Mouse (Mus musculus): Measurements from ENCODE around the gene Ano10. TPM values are rescaled to one million over a fixed set of nuclear protein-coding genes. Genes with fewer than 3 reads are reported as not detected.

The Ano10 gene
- polyA plus RNA-seq, 1 experiment from 2014 or later, result 38.0 TPM

GRCm38 (mm10) chr9:122243297-122243696 lies 50.9 kb downstream of the Ano10 start:
- no peak overlapping the region for H3K4me3 ChIP-seq
- H3K36me3 ChIP-seq, result peaks cover 24% of the 10 kb centered on the region
- H3K27ac ChIP-seq, result no peak overlapping the region
- peaks cover 18% of the 10 kb centered on the region for H3K4me1 ChIP-seq
- ATAC-seq (ENCODE audit: low FRiP score, low read depth), result no peak
- H3K27me3 ChIP-seq, result 0 out of 2 replicates have a peak, but pooled peaks cover 2% of the 10 kb centered on the region
- H3K4me2 ChIP-seq (replicated peaks), result no peak overlapping the region
- no peaks in the 10 kb centered on the region for H3K9me3 ChIP-seq
- WGBS, result 40% methylated on average over 1 of the region's 1 CpGs
- no peak overlapping the region for H3K9ac ChIP-seq

GRCm38 (mm10) chr9:122242856-122243255 lies 51.4 kb downstream of the Ano10 start:
- Histone ChIP-seq H3K27me3 (0 out of 2 replicates have a peak, but pooled peaks cover 2% of the 10 kb centered on the region), H3K4me1 (peaks cover 13% of the 10 kb centered on the region), H3K9me3 (no peaks in the 10 kb centered on the region), H3K27ac (no peak overlapping the region), H3K36me3 (peaks cover 24% of the 10 kb centered on the region), H3K4me3 (no peak overlapping the region), H3K4me2 (replicated peaks) (no peak overlapping the region), H3K9ac (no peak overlapping the region)
- WGBS, result 4% methylated on average over 7 of the region's 7 CpGs
- 0 out of 2 replicates have a peak, but pooled peaks have one; percentile 38 for ATAC-seq (ENCODE audit: low FRiP score, low read depth)

GRCm38 (mm10) chr9:122241812-122242400 lies 52.3 kb downstream of the Ano10 start:
- H3K9me3 ChIP-seq, result no peaks in the 10 kb centered on the region
- H3K9ac ChIP-seq, result no peak overlapping the region
- H3K4me3 ChIP-seq, result no peak overlapping the region
- peaks cover 19% of the 10 kb centered on the region for H3K36me3 ChIP-seq
- H3K27me3 ChIP-seq, result 0 out of 2 replicates have a peak, but pooled peaks cover 2% of the 10 kb centered on the region
- H3K4me1 ChIP-seq, result peaks cover 12% of the 10 kb centered on the region
- WGBS, result 33% methylated on average over 10 of the region's 10 CpGs
- ATAC-seq (ENCODE audit: low FRiP score, low read depth), result no peak
- no peak overlapping the region for H3K4me2 ChIP-seq (replicated peaks)
- H3K27ac ChIP-seq, result no peak overlapping the region

- 79% methylated on average over 8 of the region's 8 CpGs for WGBS
- H3K36me3 ChIP-seq, result peaks cover 7% of the 10 kb centered on the region
- no peak overlapping the region for H3K4me3 ChIP-seq
- H3K4me2 ChIP-seq (replicated peaks), result no peak overlapping the region
- H3K9ac ChIP-seq, result no peak overlapping the region
- 0 out of 2 replicates have a peak, but pooled peaks cover 2% of the 10 kb centered on the region for H3K27me3 ChIP-seq
- peaks cover 12% of the 10 kb centered on the region for H3K4me1 ChIP-seq
- no peak overlapping the region for H3K27ac ChIP-seq
- H3K9me3 ChIP-seq, result no peaks in the 10 kb centered on the region
- no peak for ATAC-seq (ENCODE audit: low FRiP score, low read depth)
Observed at GRCm38 (mm10) chr9:122240629-122241199, 53.5 kb downstream of the Ano10 start.

GRCm38 (mm10) chr9:122234741-122235140 lies 59.5 kb downstream of the Ano10 start:
- WGBS, result 83% methylated on average over 3 of the region's 3 CpGs
- no peak for ATAC-seq (ENCODE audit: low FRiP score, low read depth)

GRCm38 (mm10) chr9:122233972-122234345 lies 60.3 kb downstream of the Ano10 start:
- 21% methylated on average over 7 of the region's 7 CpGs for WGBS
- no peaks in the 10 kb centered on the region for H3K4me1 ChIP-seq

More at GRCm38 (mm10) chr9:122234741-122235140, 59.5 kb downstream of the Ano10 start:
- Histone ChIP-seq H3K27me3 (no peaks in the 10 kb centered on the region; the same call in 1 of the 2 replicates), H3K4me3 (no peak overlapping the region), H3K9me3 (no peaks in the 10 kb centered on the region), H3K4me2 (replicated peaks) (no peak overlapping the region), H3K9ac (no peak overlapping the region), H3K4me1 (no peaks in the 10 kb centered on the region), H3K36me3 (0 out of 2 replicates have a peak, but pooled peaks cover 2% of the 10 kb centered on the region), H3K27ac (no peak overlapping the region)

GRCm38 (mm10) chr9:122233316-122233971 lies 60.8 kb downstream of the Ano10 start:
- Histone ChIP-seq H3K9ac (no peak overlapping the region), H3K4me2 (replicated peaks) (no peak overlapping the region), H3K4me1 (no peaks in the 10 kb centered on the region), H3K27ac (no peak overlapping the region), H3K9me3 (no peaks in the 10 kb centered on the region), H3K4me3 (no peak overlapping the region), H3K27me3 (peaks cover 4% of the 10 kb centered on the region; the same call in 1 of the 2 replicates), H3K36me3 (0 out of 2 replicates have a peak, but pooled peaks cover 2% of the 10 kb centered on the region)
- no peak for ATAC-seq (ENCODE audit: low FRiP score, low read depth)
- WGBS, result 71% methylated on average over 8 of the region's 8 CpGs

More at GRCm38 (mm10) chr9:122233972-122234345, 60.3 kb downstream of the Ano10 start:
- Histone ChIP-seq H3K27ac (no peak overlapping the region), H3K27me3 (no peaks in the 10 kb centered on the region; the same call in 1 of the 2 replicates), H3K4me2 (replicated peaks) (no peak overlapping the region), H3K36me3 (0 out of 2 replicates have a peak, but pooled peaks cover 2% of the 10 kb centered on the region), H3K4me3 (no peak overlapping the region), H3K9me3 (no peaks in the 10 kb centered on the region), H3K9ac (no peak overlapping the region)
- no peak for ATAC-seq (ENCODE audit: low FRiP score, low read depth)

DNA sequence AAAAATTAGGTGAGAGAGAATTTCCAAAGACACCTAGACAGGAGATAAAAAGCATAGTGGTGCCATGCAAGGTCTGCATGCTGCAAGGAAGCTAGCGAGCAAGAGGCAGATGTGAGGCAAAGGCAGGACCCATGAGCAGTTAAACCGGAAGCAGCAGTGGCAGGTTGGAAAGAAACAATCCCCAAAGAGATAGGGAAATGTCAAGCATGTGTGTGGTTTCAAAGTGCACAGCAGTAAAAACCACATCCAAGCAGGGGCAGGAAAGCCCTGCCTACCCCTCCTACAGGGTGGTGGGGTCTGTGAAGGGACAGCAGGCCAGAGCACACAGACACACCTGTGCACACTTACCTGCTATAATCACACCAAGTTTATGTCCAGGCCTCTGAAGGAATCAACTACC lies 61.3 kb downstream of the Ano10 start:
- 35% methylated on average over 2 of the region's 2 CpGs for WGBS
- Histone ChIP-seq H3K4me1 (no peaks in the 10 kb centered on the region), H3K36me3 (0 out of 2 replicates have a peak, but pooled peaks cover 2% of the 10 kb centered on the region), H3K9me3 (no peaks in the 10 kb centered on the region), H3K4me2 (replicated peaks) (no peak overlapping the region), H3K27me3 (peaks cover 4% of the 10 kb centered on the region; the same call in 1 of the 2 replicates), H3K9ac (no peak overlapping the region), H3K4me3 (no peak overlapping the region), H3K27ac (no peak overlapping the region)
- ATAC-seq (ENCODE audit: low FRiP score, low read depth), result no peak

DNA sequence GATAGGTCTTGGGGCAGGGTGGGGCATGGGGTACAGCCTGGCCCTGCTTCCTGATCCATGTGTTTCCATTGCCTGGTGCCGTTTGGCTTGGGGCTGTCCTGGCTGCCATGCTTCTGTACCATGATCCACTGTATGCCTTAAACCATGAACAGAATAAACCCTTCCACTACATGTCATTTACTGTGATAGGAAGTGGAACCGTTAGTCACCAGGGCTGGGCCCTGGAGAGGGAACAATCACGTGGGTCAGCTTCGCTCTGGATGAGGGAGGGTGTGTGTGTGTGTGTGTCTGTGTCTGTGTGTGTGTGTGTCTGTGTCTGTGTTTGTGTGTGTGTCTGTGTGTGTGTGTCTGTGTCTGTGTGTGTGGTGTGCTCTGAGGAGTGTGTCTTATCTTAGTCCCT lies 63.5 kb downstream of the Ano10 start:
- H3K9ac ChIP-seq, result no peak overlapping the region
- H3K27ac ChIP-seq, result no peak overlapping the region
- H3K4me3 ChIP-seq, result no peak overlapping the region
- peaks cover 4% of the 10 kb centered on the region; the same call in 1 of the 2 replicates for H3K27me3 ChIP-seq
- no peaks in the 10 kb centered on the region for H3K4me1 ChIP-seq
- 0 out of 2 replicates have a peak, but pooled peaks cover 2% of the 10 kb centered on the region for H3K36me3 ChIP-seq
- no peak for ATAC-seq (ENCODE audit: low FRiP score, low read depth)
- H3K4me2 ChIP-seq (replicated peaks), result no peak overlapping the region
- no peaks in the 10 kb centered on the region for H3K9me3 ChIP-seq
- WGBS, result 81% methylated on average over 4 of the region's 4 CpGs

GRCm38 (mm10) chr9:122226419-122226818 lies 67.8 kb downstream of the Ano10 start:
- WGBS, result 91% methylated on average over 4 of the region's 4 CpGs
- H3K4me1 ChIP-seq, result peaks cover 10% of the 10 kb centered on the region
- no peak overlapping the region for H3K4me3 ChIP-seq
- no peaks in the 10 kb centered on the region for H3K36me3 ChIP-seq
- ATAC-seq (ENCODE audit: low FRiP score, low read depth), result no peak
- H3K27ac ChIP-seq, result no peak overlapping the region
- no peak overlapping the region for H3K9ac ChIP-seq
- H3K4me2 ChIP-seq (replicated peaks), result no peak overlapping the region
- H3K9me3 ChIP-seq, result no peaks in the 10 kb centered on the region
- 0 out of 2 replicates have a peak, but pooled peaks cover 4% of the 10 kb centered on the region for H3K27me3 ChIP-seq

GRCm38 (mm10) chr9:122225309-122225708 lies 68.9 kb downstream of the Ano10 start:
- Histone ChIP-seq H3K4me2 (replicated peaks) (no peak overlapping the region), H3K36me3 (no peaks in the 10 kb centered on the region), H3K27me3 (0 out of 2 replicates have a peak, but pooled peaks cover 4% of the 10 kb centered on the region), H3K27ac (no peak overlapping the region), H3K4me3 (no peak overlapping the region), H3K9me3 (no peaks in the 10 kb centered on the region), H3K9ac (no peak overlapping the region), H3K4me1 (peaks cover 10% of the 10 kb centered on the region)
- 46% methylated on average over 7 of the region's 7 CpGs for WGBS
- no peak for ATAC-seq (ENCODE audit: low FRiP score, low read depth)

GRCm38 (mm10) chr9:122223005-122223404 lies 71.2 kb downstream of the Ano10 start:
- Histone ChIP-seq H3K27ac (no peak overlapping the region), H3K4me1 (peaks cover 10% of the 10 kb centered on the region), H3K27me3 (no peaks in the 10 kb centered on the region), H3K9me3 (no peaks in the 10 kb centered on the region), H3K9ac (no peak overlapping the region), H3K4me2 (replicated peaks) (no peak overlapping the region), H3K4me3 (no peak overlapping the region), H3K36me3 (no peaks in the 10 kb centered on the region)
- ATAC-seq (ENCODE audit: low FRiP score, low read depth), result no peak
- WGBS, result 32% methylated on average over 8 of the region's 8 CpGs

Data from limb, embryonic 13.5 days (tissue).